26 mouse cellular contexts compared by ENCODE assay signal in genomic region chr11:46120084-46120483, GRCm38 (mm10). TPM values are rescaled to one million over a fixed set of nuclear protein-coding genes. Genes with fewer than 3 reads are reported as not detected.
DNase-seq lines count a peak whose midpoint lies in the region; ATAC-seq and TF ChIP-seq lines count a peak whose summit lies in the region.
"Had no signal": no experiment of that assay in that cellular context is flagged by ENCODE, and none has a peak within 500 bp of the region (broad histone marks: within the 10 kb centered on the region; RNA-seq: fewer than 3 reads in every experiment).

No protein-coding gene starts in this region.

- peaks cover 16% of the 10 kb centered on the region for H3K36me3 ChIP-seq in heart, adult 2 months (ENCODE audit: control insufficient read depth, insufficient read depth, low read length)
- H3K36me3 ChIP-seq in heart, embryonic 10.5 days, result peaks cover 80% of the 10 kb centered on the region
- peaks cover 29% of the 10 kb centered on the region for H3K36me3 ChIP-seq in kidney, embryonic 16.5 days (ENCODE audit: insufficient read depth, low read length)

- H3K27ac ChIP-seq in heart, adult 2 months, result peak overlapping the region; percentile 60
- H3K27ac ChIP-seq in heart, embryonic 10.5 days, result no peak overlapping the region
- 0 out of 2 replicates have a peak overlapping the region, but pooled peaks have one; percentile 21 for H3K27ac ChIP-seq in kidney, embryonic 16.5 days (ENCODE audit: low read length)
- H3K27ac ChIP-seq in brown adipose tissue, adult 24 weeks (replicated peaks; ENCODE audit: low read depth, low read length), result peak overlapping the region; percentile 19
- H3K27ac ChIP-seq: hindbrain, postnatal 0 days; layer of hippocampus, adult 2 months; liver, embryonic 14.5 days; lung, embryonic 15.5 days; neural tube, embryonic 12.5 days had no signal

- DNase-seq in heart, adult 2 months, result peak in 1 of 2 experiments; percentile 40
- no peak for DNase-seq in heart, embryonic 10.5 days (ENCODE audit: low spot score)
- no peak for DNase-seq in kidney, postnatal 14 days
- DNase-seq in frontal cortex, postnatal 14 days (ENCODE audit: low spot score in 2 of 2), result no peak
- no peak for DNase-seq in testis, postnatal 14 days (ENCODE audit: low spot score)
- DNase-seq: adrenal gland, postnatal 14 days; B cell, adult 2 months; cerebellum, adult 9-10 months; kidney, postnatal 10 days; lung, postnatal 36 days; midbrain, embryonic 14.5 days; right cerebral cortex, postnatal 14 days; spleen, adult 18-20 months; thymus, postnatal 14 days had no signal

- WGBS in heart, adult 2 months, result 46% methylated on average over 10 of the region's 10 CpGs
- 90% methylated on average over 10 of the region's 10 CpGs for WGBS in heart, embryonic 10.5 days
- WGBS in kidney, embryonic 16.5 days, result 79% methylated on average over 10 of the region's 10 CpGs

- intact Hi-C loops in heart, adult 2 months (cut with DNase I), result loop anchor here (10.0 kb wide), 1 partner anchor 175 kb away; the partner anchor contains the start of gene Lsm11

- H3K9ac ChIP-seq in heart, adult 2 months (ENCODE audit: low read depth, low read length), result no peak overlapping the region
- no peak overlapping the region for H3K9ac ChIP-seq in kidney, embryonic 16.5 days (replicated peaks; ENCODE audit: low read length)
- H3K9ac ChIP-seq: liver, embryonic 14.5 days; lung, embryonic 15.5 days; neural tube, embryonic 12.5 days had no signal

- TF ChIP-seq POLR2A in heart, adult 2 months (IDR thresholded peaks at IDR 0.05; ENCODE audit: insufficient read depth, low read depth, low read length), result no peak

- H3K79me2 ChIP-seq in heart, adult 2 months (replicated peaks; ENCODE audit: control insufficient read depth, insufficient read depth, low read length), result no peaks in the 10 kb centered on the region

- no peak for TF ChIP-seq CTCF in heart, adult 2 months (IDR thresholded peaks at IDR 0.05)

- TF ChIP-seq EP300 in heart, adult 2 months (IDR thresholded peaks at IDR 0.05; ENCODE audit: insufficient read depth, low read depth, low read length), result no peak

- H3K27me3 ChIP-seq in heart, adult 2 months (ENCODE audit: control insufficient read depth, insufficient read depth, low read length), result no peaks in the 10 kb centered on the region
- no peaks in the 10 kb centered on the region for H3K27me3 ChIP-seq in heart, embryonic 10.5 days (ENCODE audit: insufficient read depth, poor library complexity, severe bottlenecking)
- no peaks in the 10 kb centered on the region for H3K27me3 ChIP-seq in kidney, embryonic 16.5 days (ENCODE audit: insufficient read depth, low read length)
- H3K27me3 ChIP-seq: CH12.LX; lung, embryonic 15.5 days; neural tube, embryonic 12.5 days had no signal

- H3K4me1 ChIP-seq in heart, adult 2 months (ENCODE audit: control insufficient read depth, insufficient read depth, low read length), result peaks cover 21% of the 10 kb centered on the region
- peaks cover 5% of the 10 kb centered on the region for H3K4me1 ChIP-seq in heart, embryonic 10.5 days
- H3K4me1 ChIP-seq in kidney, embryonic 16.5 days (ENCODE audit: insufficient read depth, low read length), result peaks cover 17% of the 10 kb centered on the region; the same call in 1 of the 2 replicates
- peaks cover 29% of the 10 kb centered on the region for H3K4me1 ChIP-seq in brown adipose tissue, adult 24 weeks (ENCODE audit: control insufficient read depth, insufficient read depth, insufficient read length, low read length)
- H3K4me1 ChIP-seq: neural tube, embryonic 12.5 days had no signal

- no peak for ATAC-seq in kidney, embryonic 16.5 days (ENCODE audit: low FRiP score, low TSS enrichment)
- ATAC-seq: hindbrain, postnatal 0 days; intestine, embryonic 16.5 days had no signal

- H3K4me3 ChIP-seq in heart, adult 2 months, result no peak overlapping the region
- H3K4me3 ChIP-seq in heart, embryonic 10.5 days, result no peak overlapping the region
- no peak overlapping the region for H3K4me3 ChIP-seq in kidney, embryonic 16.5 days (ENCODE audit: low read length)
- no peak overlapping the region for H3K4me3 ChIP-seq in brown adipose tissue, adult 24 weeks (ENCODE audit: insufficient read depth, low read depth, low read length)
- H3K4me3 ChIP-seq: layer of hippocampus, adult 2 months; lung, embryonic 15.5 days; neural tube, embryonic 12.5 days had no signal

- H3K9me3 ChIP-seq in heart, embryonic 10.5 days, result no peaks in the 10 kb centered on the region
- no peaks in the 10 kb centered on the region for H3K9me3 ChIP-seq in kidney, embryonic 16.5 days (ENCODE audit: low read length)
- H3K9me3 ChIP-seq: lung, embryonic 15.5 days; neural tube, embryonic 12.5 days had no signal

- H3K4me2 ChIP-seq in kidney, embryonic 16.5 days (replicated peaks; ENCODE audit: low read depth, low read length), result no peak overlapping the region
- H3K4me2 ChIP-seq: lung, embryonic 15.5 days; neural tube, embryonic 12.5 days had no signal

RNA-seq across cellular contexts. Expression of gene Nipal4, which starts 46.2 kb away (rescaled TPM):
- total RNA-seq in heart, adult 2 months (2021), result under 1 TPM; 0.11 to 0.18 TPM
- 0.18 and 0.20 TPM in 2 replicates for polyA plus RNA-seq in heart, adult 2 months (2012; rRNA removed)
- polyA plus RNA-seq in heart, embryonic 10.5 days (2016; fragmentation: Nextera tagmentation; extraction: Ambion mirVana), result 7.8 and 15.7 TPM in 2 replicates
- polyA plus RNA-seq in kidney, embryonic 16.5 days (2015; fragmentation: Nextera tagmentation; extraction: Ambion mirVana), result 0.59 and 1.4 TPM in 2 replicates
- polyA plus RNA-seq in brown adipose tissue, adult 24 weeks (2012; ENCODE audit: insufficient read depth, insufficient read length, missing spikeins), result not detected in 2 replicates
- total RNA-seq: adrenal gland, postnatal 14 days; common myeloid progenitor, adult 5-6 weeks; gastrocnemius, adult 18-20 months; megakaryocyte-erythroid progenitor cell, adult 5-6 weeks had no signal
